Mouse (Mus musculus): ENCODE results near the gene Efna1. TPM values are rescaled to one million over a fixed set of nuclear protein-coding genes. Genes with fewer than 3 reads are reported as not detected.

Gene Efna1
- total RNA-seq, 1 experiment from 2014 or later = 0.38 TPM

DNA sequence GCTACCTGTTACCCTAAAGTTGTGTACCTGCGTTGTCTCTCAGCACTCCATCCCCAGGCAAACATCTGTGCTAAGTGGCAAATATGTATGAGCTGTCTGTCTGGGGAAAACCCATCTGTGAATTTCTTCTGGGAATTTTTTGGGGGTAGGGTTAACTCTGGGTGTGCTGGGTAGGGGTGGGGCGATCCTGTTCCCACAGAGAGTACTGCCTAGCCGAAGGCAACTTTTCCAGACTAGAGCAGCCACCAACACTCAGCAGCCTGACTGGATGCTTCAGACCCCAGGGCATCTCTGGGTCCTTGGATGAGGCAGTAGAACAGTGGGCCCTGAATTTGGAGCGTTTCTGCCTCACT lies 1.3 kb upstream of the Efna1 start:
- ATAC-seq (replicated peaks; ENCODE audit: insufficient number of reproducible peaks, low FRiP score, low TSS enrichment, poor library complexity, severe bottlenecking) = no peak

DNA sequence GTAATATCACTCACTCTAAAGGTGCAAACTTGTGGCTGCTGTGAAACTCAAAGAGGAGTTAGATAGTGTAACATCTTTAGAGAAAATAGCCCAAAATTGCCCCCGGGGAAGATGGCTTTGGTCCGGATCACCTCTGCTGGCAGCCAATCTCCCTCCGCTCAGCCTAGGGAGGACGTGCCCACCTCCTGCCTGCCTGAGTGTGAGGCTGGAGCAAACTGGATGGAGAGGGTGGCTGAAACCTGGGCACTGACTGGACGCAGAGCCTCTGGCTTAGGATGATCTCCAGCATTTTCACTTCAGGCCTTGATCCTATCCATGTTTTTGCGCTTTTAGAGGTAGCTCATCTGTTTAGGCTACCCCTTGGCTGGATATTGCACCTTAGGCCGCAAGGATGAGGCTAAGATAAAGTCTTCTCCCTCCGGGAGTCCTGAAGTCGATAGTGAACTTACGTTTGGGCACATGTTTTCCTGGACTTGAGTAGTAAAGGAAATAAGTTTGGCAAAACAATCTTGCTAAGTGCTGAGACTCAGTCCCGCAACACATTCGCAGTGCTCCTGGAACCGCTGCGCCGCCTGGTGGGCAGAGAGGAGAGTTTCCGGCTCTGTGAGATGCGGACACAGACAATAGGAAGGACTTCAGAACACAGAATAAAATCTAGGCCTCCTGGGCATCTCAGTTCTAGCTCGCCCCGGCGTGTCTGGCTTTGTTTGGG lies 793 bp upstream of the Efna1 start:
- ATAC-seq (replicated peaks; ENCODE audit: insufficient number of reproducible peaks, low FRiP score, low TSS enrichment, poor library complexity, severe bottlenecking) = peak; percentile 71

DNA sequence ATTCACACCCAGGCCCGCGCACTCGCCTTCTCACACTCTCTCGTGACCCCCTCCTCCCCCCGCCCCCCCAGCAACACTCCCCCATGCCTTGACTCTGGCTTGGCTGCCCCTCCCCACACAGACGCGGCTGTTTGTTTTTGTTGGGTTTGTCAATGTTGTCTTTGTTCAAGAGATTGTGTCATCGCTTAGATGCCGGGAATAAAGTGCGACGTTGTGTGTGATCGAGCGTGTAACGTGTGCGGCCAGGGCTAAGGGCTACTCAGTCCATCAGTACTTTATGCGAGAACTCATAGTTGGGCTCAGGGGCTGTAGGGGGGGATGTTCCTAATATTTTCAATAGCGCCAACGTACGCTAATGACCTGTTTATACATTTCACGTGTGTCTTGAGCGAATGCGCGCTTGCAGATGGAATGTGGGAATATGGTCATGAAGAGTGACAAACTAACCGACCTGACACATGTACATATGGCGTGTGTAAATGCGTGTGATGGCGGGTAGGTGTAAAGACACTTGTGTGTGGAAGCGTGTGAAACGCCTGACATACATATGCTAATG lies 814 bp downstream of the Efna1 start:
- ATAC-seq (replicated peaks; ENCODE audit: insufficient number of reproducible peaks, low FRiP score, low TSS enrichment, poor library complexity, severe bottlenecking) = no peak

DNA sequence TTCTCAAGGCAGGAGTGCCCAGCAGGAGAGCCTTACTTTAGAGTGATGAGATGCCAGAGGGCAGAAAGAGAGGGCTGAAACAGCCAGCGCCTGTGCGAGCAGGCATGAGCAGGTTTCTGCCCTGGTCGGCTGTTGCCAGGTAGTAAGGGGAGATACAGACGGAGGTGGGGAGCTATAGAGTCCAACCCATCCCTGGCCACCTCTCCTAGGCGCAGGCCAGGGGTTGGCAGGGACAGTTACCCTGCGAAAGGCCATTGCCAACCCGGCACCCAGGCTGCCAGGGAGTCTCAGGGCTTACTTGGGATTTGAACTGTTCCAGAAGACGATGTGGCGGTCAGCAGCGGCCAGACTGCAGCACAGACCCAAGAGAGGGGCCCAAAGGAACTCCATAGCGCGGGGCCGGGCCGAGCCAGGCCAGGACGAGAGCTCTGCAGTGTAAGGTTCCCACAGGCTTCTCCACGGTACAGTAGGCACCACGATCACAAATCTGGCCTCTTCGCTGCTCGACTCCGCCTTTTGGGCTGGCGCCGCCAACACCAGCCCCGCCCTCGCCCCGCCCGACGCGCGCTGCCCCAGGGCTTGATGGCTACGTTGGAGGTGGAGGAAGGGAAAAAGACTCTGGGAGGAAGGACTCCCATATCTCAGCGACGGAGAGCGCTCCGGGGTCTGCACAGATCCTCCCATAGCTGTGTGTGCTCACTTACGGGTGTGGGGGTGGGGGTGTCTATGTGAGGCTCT lies 1.6 kb downstream of the Efna1 start:
- peak; percentile 60 for ATAC-seq (replicated peaks; ENCODE audit: insufficient number of reproducible peaks, low FRiP score, low TSS enrichment, poor library complexity, severe bottlenecking)

DNA sequence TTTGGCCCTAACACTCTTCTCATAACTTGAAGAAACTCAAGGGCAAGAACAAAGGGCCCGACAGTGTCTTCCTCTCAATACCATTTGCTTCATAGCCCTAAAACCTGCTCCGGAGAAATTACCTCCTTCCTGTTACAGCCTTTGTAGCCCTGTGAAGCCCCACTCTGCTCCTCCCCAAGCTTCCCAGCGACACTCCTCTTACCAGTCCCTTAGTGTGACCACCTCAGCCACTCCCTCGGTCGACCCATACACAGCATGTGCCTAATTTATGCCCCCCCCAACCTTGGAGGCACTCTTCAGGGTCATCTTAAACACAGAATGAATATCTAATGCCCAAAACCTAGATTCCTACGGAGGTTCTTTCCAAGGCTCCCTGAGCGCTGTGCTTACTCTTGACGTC lies 2.3 kb downstream of the Efna1 start:
- ATAC-seq (replicated peaks; ENCODE audit: insufficient number of reproducible peaks, low FRiP score, low TSS enrichment, poor library complexity, severe bottlenecking) = no peak

DNA sequence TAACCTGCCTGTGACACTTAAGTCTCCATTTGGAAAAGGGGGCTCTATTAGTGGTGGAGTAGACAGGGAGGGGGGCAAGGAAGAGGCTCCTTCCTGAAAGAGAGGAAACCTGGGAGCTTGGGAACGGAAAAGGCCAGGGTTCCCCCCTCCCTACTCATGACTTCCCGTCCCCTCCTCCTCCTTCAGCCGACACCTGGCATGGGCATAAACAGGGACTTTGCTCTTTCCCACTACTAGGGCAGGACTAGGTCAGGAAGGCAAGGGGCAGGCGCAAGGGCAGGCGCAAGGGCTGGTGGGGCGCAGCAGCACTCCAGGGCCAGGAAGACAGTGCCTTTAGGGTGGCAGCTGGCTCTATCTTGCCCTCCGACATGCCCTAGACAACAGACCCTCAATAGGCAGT lies 2.8 kb downstream of the Efna1 start:
- ATAC-seq (replicated peaks; ENCODE audit: insufficient number of reproducible peaks, low FRiP score, low TSS enrichment, poor library complexity, severe bottlenecking) = no peak

DNA sequence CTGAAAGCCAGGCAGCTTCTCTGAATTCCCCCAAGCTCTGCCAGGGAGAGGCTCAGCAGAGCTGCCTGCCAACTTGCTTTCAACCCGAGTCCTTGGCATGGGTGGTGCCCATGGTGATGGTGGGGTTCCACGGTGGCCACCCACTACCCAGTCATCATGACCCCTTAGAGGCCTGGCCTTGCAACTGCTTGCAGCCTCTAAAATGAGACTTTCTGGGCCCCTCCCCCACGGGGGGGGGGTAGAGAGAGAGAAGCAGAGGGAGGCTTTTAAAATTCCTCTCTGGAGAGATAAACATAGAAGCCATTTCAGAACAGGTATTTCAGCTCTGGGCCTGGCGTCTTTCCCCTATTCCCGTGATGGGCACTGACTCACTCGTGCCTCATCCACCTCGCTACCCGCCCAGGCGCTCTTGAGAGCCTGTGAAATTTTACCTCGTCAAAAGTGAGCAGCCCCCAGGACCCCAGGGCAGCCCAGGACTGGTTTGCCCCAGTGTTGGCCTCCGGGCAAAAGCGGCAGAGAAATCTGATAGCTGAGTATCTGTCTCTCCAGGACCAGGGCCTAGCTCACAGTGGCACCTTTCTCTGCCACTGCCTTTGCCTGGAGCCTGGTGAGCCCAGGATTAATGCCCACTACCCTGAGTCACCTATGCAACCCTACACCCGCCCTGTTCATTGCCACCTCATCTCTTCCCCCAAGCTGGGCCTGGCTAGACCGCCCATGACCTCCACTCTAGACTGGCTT lies 3.5 kb downstream of the Efna1 start:
- no peak for ATAC-seq (replicated peaks; ENCODE audit: insufficient number of reproducible peaks, low FRiP score, low TSS enrichment, poor library complexity, severe bottlenecking)

DNA sequence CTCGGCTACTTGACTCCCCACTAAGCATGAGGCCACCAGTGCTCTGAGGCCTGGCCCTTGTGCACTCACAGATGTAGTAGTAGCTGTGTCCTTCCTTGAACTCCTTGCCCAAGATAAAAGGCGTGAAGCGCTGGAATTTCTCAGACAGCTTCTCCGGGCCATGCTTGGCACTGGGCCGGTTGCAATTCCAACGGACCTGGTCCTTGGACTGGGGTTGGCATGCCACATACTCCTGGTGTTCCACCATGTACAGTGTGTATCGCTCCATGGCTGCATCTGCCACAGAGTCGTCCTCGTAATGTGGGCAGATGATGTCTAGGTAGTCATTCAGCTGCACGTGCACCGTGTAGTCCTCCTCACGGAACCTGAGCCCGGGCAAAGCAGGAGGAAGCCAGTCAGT lies 4.9 kb downstream of the Efna1 start:
- ATAC-seq (replicated peaks; ENCODE audit: insufficient number of reproducible peaks, low FRiP score, low TSS enrichment, poor library complexity, severe bottlenecking) = no peak

DNA sequence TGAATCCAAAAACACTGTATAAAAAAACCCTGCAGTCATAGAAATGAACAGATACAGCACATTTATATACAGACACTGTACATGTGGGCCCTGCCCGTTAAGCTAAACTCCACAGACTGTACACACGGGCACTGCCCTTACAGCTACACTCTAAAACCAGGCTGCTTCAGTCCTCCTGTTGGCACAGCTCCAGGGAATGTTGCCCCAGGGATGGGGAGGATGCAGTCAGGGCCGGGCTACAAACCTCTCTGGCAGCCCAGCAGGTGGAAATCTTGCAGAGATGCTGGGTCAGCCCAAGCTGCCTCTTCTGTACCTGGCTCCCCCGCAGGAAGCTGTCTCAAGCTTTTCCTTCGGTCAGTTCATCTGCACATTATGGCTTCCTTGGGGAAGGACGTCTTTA lies 9.2 kb downstream of the Efna1 start:
- no peak for ATAC-seq (replicated peaks; ENCODE audit: insufficient number of reproducible peaks, low FRiP score, low TSS enrichment, poor library complexity, severe bottlenecking)

DNA sequence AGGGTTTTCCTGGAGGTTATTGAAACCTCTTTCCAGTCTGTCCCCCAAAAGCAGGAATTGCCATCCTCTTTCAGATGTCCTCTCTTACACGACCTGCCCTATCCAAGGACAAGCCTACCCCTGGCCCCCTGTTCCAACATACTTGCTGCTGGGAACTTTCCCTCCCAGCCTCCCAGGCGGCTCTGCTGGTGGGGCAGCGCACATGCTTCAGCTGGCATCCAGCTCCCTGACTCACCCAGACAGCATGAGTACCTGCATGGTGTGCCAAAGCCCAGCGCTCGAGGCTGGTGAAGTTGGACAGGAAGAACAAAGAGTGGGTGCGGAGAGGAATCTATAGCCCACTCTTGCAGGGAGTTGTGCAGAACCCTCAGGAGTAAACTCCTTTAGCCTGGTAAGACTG lies 10.1 kb downstream of the Efna1 start:
- no peak for ATAC-seq (replicated peaks; ENCODE audit: insufficient number of reproducible peaks, low FRiP score, low TSS enrichment, poor library complexity, severe bottlenecking)

DNA sequence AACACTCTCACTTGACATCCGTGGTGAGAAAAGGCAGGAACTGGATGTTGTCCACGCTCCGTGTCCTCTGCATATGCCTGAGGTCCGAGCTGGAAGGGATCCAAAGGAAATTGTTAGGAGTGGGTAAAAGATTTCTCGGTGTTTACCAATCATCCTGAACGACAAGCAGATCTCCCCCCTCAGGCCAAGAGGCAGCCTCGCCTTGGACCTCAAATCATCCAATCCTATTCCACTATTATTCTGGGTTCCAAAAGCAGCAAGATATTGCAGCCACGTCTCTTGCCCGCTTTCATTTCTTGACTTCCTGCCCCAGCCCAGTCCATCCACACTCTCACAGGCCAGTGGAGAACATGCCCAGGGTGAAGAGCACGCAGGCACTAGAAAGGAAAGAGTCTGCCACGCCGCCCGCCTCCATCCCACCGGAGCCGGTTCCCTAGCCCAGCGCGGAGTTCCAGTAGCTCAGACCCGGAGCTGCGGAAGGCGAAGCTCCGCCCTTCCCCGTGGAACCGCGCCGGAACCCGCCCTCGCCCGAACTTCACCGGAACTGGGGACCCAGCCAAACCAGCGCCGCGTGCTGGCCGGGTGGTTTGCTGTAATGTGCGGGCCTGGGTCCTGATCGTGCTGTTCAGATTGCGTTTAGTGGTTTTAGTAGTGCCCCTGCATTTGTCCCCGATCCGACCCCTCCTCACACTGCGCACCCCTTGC lies 10.7 kb downstream of the Efna1 start, which contains the start of gene Slc50a1:
Gene Slc50a1 (minus strand): TSS at position 520 of the 705 bp plus-strand sequence.
- peak; percentile 65; the same call in 1 of the 2 replicates for ATAC-seq (replicated peaks; ENCODE audit: insufficient number of reproducible peaks, low FRiP score, low TSS enrichment, poor library complexity, severe bottlenecking)

DNA sequence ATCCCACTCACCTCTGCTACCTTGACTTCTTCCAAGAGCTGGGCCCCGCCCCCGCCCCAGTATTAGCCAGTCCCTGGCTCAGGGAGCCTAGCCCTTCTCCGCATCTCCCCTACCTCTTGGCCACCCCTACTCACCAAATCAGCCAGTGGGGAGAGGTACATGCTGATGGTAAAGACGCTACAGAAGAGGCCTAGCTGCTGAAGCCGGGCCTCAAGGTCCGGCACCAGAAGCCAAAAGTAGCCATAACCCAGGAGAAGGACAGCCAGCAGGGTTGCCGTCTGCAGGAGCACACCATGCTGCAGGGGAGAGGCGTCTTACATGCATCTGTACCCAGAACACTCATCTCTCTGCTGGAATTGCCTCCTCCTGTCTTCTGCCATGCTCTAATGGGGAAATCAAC lies 12.0 kb downstream of the Efna1 start:
- ATAC-seq (replicated peaks; ENCODE audit: insufficient number of reproducible peaks, low FRiP score, low TSS enrichment, poor library complexity, severe bottlenecking) = no peak

DNA sequence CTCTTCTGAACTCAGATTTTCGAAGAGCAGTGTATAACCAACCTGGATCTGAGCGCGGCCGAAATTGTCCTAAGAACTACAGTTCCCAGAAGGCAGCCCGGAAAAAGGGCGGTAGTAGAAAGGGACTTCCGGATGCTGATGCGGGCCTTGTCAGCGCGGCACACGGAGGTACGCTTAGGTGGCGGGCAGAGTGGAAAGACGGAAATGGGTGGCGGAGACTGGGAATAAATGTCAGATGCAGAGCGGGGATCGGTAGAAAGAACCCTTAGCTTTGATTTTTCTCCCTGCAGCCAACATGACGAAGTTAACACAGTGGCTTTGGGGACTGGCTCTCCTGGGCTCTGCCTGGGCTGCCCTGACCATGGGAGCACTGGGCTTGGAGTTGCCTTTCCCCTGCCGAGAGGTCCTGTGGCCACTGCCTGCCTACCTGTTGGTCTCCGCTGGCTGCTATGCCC lies 14.5 kb downstream of the Efna1 start:
- ATAC-seq (replicated peaks; ENCODE audit: insufficient number of reproducible peaks, low FRiP score, low TSS enrichment, poor library complexity, severe bottlenecking) = peak; percentile 94

DNA sequence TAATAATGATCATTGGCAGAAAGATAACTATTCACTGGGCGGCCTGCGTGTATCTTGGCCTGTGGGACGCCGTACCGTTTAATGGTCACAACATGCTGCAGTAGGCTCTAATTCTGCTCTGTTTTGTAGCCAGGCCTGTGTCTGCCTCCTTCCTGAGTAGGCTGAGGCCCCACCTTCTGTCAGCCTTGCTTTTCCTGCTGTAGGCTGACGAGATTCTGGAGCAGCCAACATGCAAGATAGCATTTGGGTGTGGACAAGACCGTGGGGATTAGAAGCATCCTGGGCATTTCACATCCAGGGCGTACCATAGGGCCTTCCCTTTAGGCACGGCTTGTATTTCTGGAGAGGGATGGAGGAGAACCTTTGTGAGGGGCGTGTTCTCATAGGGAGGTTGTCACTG lies 18.5 kb downstream of the Efna1 start:
- no peak for ATAC-seq (replicated peaks; ENCODE audit: insufficient number of reproducible peaks, low FRiP score, low TSS enrichment, poor library complexity, severe bottlenecking)

DNA sequence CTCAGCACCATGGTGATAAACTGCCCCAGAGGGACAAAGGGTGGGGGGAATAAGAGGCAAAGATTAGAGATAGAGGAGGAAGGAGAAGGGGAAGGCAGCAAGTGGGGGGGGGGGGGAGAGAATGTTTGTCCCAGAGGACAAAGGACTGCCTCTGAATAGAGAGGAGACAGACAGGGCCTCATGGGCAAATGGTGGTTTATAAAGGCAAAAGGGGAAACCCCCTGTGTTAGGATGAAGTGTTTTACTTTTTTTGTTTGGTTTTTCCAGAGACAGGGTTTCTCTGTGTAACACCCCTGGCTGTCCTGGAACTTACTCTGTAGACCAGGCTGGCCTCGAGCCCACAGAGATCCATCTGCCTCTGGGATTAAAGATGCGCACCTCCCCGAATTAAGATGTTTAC lies 20.7 kb downstream of the Efna1 start:
- no peak for ATAC-seq (replicated peaks; ENCODE audit: insufficient number of reproducible peaks, low FRiP score, low TSS enrichment, poor library complexity, severe bottlenecking)

DNA sequence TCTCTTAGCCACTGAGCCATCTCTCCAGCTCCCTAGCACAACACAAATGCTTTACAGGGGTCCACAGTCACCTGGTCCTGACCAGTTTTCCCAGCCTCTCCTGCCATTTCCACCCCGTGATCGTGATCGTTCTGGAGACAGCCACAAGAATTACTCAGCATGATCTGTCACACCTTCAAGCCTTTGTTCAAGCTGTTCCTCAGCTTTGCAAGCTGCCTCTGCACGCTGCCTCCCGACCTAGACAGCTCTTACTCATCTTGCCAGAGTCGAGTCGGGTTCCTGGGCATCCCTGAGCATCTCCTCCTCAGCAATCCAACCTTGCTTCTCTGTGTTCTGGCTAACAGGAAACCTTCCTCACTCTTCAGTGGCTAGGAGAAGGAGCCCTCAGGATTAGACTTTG lies 21.9 kb downstream of the Efna1 start, which contains the start of gene Dpm3:
Gene Dpm3 (plus strand): TSS at position 283 of the 400 bp plus-strand sequence.
- ATAC-seq (replicated peaks; ENCODE audit: insufficient number of reproducible peaks, low FRiP score, low TSS enrichment, poor library complexity, severe bottlenecking) = no peak

DNA sequence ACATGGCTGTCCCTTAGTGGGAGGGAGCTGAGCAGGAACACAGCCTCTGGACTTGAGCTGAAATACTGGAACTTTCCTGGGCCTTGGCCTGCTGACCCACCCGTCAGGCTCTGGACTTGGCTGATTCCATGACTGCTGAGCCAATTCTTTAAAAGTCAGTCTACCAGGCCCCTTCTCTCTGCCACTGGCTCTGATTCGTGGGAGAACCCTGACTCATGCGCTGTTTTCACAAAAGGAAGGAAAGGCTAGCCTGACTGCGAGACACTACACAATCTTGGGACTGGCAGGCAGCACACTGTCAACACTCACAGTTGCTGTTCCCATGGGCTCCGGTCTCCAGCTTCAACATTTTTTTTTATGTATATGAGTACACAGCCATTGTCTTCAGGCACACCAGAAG lies 24.8 kb downstream of the Efna1 start:
- ATAC-seq (replicated peaks; ENCODE audit: insufficient number of reproducible peaks, low FRiP score, low TSS enrichment, poor library complexity, severe bottlenecking) = no peak

DNA sequence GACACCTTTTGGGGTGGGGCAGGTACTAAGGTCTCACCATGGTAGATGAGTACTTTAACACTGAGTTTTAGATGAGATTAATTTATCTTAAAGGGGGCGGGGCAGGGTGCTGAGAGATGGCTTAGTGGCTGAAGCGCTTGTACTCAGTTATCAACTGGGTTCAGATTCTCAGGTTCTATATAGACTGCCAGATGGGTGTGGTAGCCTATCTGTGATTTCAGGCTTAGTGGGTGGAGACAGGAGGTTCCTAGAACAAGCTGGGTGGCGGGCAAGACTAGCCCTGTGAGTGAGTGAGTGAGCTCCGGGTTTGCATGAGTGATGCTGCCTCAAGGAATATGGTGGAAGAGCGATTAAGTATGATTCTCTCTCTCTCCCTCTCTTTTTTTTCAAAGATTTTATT lies 25.9 kb downstream of the Efna1 start:
- ATAC-seq (replicated peaks; ENCODE audit: insufficient number of reproducible peaks, low FRiP score, low TSS enrichment, poor library complexity, severe bottlenecking) = no peak
